Mouse (Mus musculus) gastrocnemius, adult 8-10 months (tissue): Measurements from ENCODE around the gene Gm17416. TPM values are rescaled to one million over a fixed set of nuclear protein-coding genes. Genes with fewer than 3 reads are reported as not detected.

Experiments used
- DNase-seq, 2 experiments: peaks; one replicate each; pipeline ENCODE4 v3.0.0; 2022; ENCODE audit warnings: low spot score in 2 of 2
- total RNA-seq, 4 experiments: library from RNA; stranded (reverse); gene quantifications; 2 replicates each; pipeline ENCODE4 v1.2.4; 2022

Gene Gm17416
- total RNA-seq, 4 experiments from 2014 or later = not detected

- DNase-seq = no peak
These were observed 34.9 kb downstream of the Gm17416 start, which contains the start of gene Defb36 for GRCm38 (mm10) chr2:152604057-152604456. Gene Defb36, plus strand, starts transcription at chr2:152604327.

GRCm38 (mm10) chr2:152607746-152608145, 38.6 kb downstream of the Gm17416 start:
- no peak for DNase-seq

GRCm38 (mm10) chr2:152608719-152609118, 39.6 kb downstream of the Gm17416 start:
- DNase-seq = no peak

GRCm38 (mm10) chr2:152612193-152612592, 43.1 kb downstream of the Gm17416 start:
- DNase-seq = no peak

GRCm38 (mm10) chr2:152615563-152615962, 46.4 kb downstream of the Gm17416 start:
- DNase-seq = no peak

GRCm38 (mm10) chr2:152616470-152616869, 47.3 kb downstream of the Gm17416 start:
- no peak for DNase-seq

GRCm38 (mm10) chr2:152617374-152617773, 48.2 kb downstream of the Gm17416 start:
- DNase-seq = no peak

Other genes with a start within 250 kb of the Gm17416 start
- 10 to 100 TPM; 23.7 to 31.7 (median 27.1) TPM for gene Rbck1, start 236.7 kb upstream of the Gm17416 start, total RNA-seq
- 1 to 10 TPM in 2 of 4 experiments, under 1 TPM in 2; 0.58 to 2.0 (median 1.1) TPM for gene Trib3, start 225.3 kb upstream of the Gm17416 start, total RNA-seq
- under 1 TPM in 1 of 4 experiments, not detected in 3; 0.22 TPM for gene Nrsn2, start 192.7 kb upstream of the Gm17416 start, total RNA-seq
- under 1 TPM; 0.34 to 0.58 (median 0.49) TPM for gene Sox12, start 171.3 kb upstream of the Gm17416 start, total RNA-seq
- gene Zcchc3, start 154.3 kb upstream of the Gm17416 start, total RNA-seq = under 1 TPM; 0.46 to 0.88 (median 0.84) TPM
- gene 6820408C15Rik, start 153.8 kb upstream of the Gm17416 start, total RNA-seq = not detected
- gene Defb23, start 104.7 kb upstream of the Gm17416 start, total RNA-seq = not detected
- not detected for gene Defb20, start 92.3 kb upstream of the Gm17416 start, total RNA-seq
- not detected for gene Defb22, start 79.2 kb upstream of the Gm17416 start, total RNA-seq
- gene Defb26, start 57.6 kb upstream of the Gm17416 start, total RNA-seq = not detected
- gene Defb28, start 51.1 kb upstream of the Gm17416 start, total RNA-seq = not detected
- not detected for gene Defb29, start 29.2 kb upstream of the Gm17416 start, total RNA-seq
- not detected for gene Defb21, start 3.4 kb downstream of the Gm17416 start, total RNA-seq
- not detected for gene Defb19, start 11.0 kb downstream of the Gm17416 start, total RNA-seq
- under 1 TPM in 1 of 4 experiments, not detected in 3; 0.94 TPM for gene Defb45, start 30.1 kb downstream of the Gm17416 start, total RNA-seq
- not detected for gene Defb36, start 35.0 kb downstream of the Gm17416 start, total RNA-seq
- gene Defb25, start 53.7 kb downstream of the Gm17416 start, total RNA-seq = not detected
- gene Rem1, start 57.6 kb downstream of the Gm17416 start, total RNA-seq = 1 to 10 TPM; 1.5 to 2.5 (median 1.7) TPM
- 10 to 100 TPM; 25.7 to 34.6 (median 28.7) TPM for gene H13, start 100.1 kb downstream of the Gm17416 start, total RNA-seq
- 10 to 100 TPM; 10.2 to 12.8 (median 11.9) TPM for gene Mcts2, start 117.7 kb downstream of the Gm17416 start, total RNA-seq
- gene Id1, start 166.9 kb downstream of the Gm17416 start, total RNA-seq = 10 to 100 TPM in 1 of 4 experiments, 1 to 10 TPM in 3; 6.7 to 16.6 (median 8.4) TPM
- gene Cox4i2, start 184.8 kb downstream of the Gm17416 start, total RNA-seq = 1 to 10 TPM; 1.4 to 3.1 (median 2.0) TPM